ENCODE assay signal across 16 mouse cellular contexts in genomic region chr10:17919971-17920370, GRCm38 (mm10). TPM values are rescaled to one million over a fixed set of nuclear protein-coding genes. Genes with fewer than 3 reads are reported as not detected.
DNase-seq lines count a peak whose midpoint lies in the region; ATAC-seq lines count a peak whose summit lies in the region.
"Had no signal": no experiment of that assay in that cellular context is flagged by ENCODE, and none has a peak within 500 bp of the region (broad histone marks: within the 10 kb centered on the region; RNA-seq: fewer than 3 reads in every experiment).

No protein-coding gene starts in this region.

- ATAC-seq in common myeloid progenitor, adult 5-6 weeks (replicated peaks; ENCODE audit: low read depth, poor library complexity, severe bottlenecking), result peak; percentile 15; the same call in 1 of the 2 replicates
- ATAC-seq in erythroblast, adult 5-6 weeks (replicated peaks; ENCODE audit: low FRiP score, poor library complexity, severe bottlenecking), result no peak
- ATAC-seq: forebrain, embryonic 15.5 days had no signal

- DNase-seq in spleen, adult 12 weeks (ENCODE audit: low spot score), result peak; percentile 10
- no peak for DNase-seq in spleen, postnatal 4 days (ENCODE audit: low spot score in 2 of 2)
- peak; percentile 56 for DNase-seq in naive thymus-derived CD4-positive, alpha-beta T cell, adult 2 months (ENCODE audit: low read depth)
- peak; percentile 28 to 30 for DNase-seq in thymus, postnatal 36 days
- no peak for DNase-seq in cerebellum, adult 9-10 months
- DNase-seq in retina, embryonic 14.5 days (ENCODE audit: low spot score), result no peak
- DNase-seq: cerebellum, adult 18-20 months; embryo, embryonic 11 days; gastrocnemius, adult 2 months; heart, adult 2 months; kidney, adult 8-10 months; lung, postnatal 36 days; midbrain, embryonic 14.5 days had no signal

RNA-seq across cellular contexts. Expression of gene Heca, which starts 27.9 kb away (rescaled TPM):
- 29.1 and 30.3 TPM in 2 replicates for total RNA-seq in common myeloid progenitor, adult 5-6 weeks (2017)
- total RNA-seq in erythroblast, adult 5-6 weeks (2015; ENCODE audit: low replicate concordance), result 8.4 and 21.7 TPM in 2 replicates
- 19.4 and 21.9 TPM in 2 replicates for total RNA-seq in erythroblast, adult 5-6 weeks (2017; ENCODE audit: low replicate concordance)

Comparison
In these comparisons a context has a peak if more than half of its experiments do, and no peak if none do; other contexts are left out.
1. DNase-seq: peak in spleen, adult 12 weeks (single experiment), naive thymus-derived CD4-positive, alpha-beta T cell, adult 2 months (single experiment) and thymus, postnatal 36 days (2 of 2); none in spleen, postnatal 4 days (0 of 2), cerebellum, adult 9-10 months (single experiment) and retina, embryonic 14.5 days (single experiment).